Mouse (Mus musculus) spleen, adult 18-20 months (tissue): Measurements from ENCODE around the gene Ube2d1.

ENCODE experiments used
- DNase-seq, 2 experiments: peaks; one replicate each; pipeline ENCODE4 v3.0.0; 2022; ENCODE audit warnings: mixed read lengths in 2 of 2

Gene Ube2d1

GRCm38 (mm10) chr10:71284511-71285125, 444 bp downstream of the Ube2d1 start:
- no peak for DNase-seq

DNA sequence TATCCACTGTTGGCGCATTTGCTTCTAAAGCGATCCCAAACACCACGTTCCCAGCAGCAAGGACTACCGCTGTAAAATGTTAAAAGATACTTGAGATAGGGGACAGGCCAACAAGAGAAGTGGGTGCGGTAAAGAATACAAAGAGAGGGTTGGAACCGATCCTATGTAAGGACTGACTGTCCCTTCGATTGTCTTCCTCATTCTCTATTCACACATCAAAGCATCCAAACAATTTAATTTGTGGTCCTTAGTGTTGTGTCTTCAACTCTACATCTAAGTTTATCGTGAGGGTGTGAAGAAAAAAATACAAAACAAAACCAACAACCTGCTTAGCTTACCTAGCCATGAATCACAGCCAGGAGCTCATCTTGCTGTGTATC, 941 bp downstream of the Ube2d1 start:
- DNase-seq: no peak

DNA sequence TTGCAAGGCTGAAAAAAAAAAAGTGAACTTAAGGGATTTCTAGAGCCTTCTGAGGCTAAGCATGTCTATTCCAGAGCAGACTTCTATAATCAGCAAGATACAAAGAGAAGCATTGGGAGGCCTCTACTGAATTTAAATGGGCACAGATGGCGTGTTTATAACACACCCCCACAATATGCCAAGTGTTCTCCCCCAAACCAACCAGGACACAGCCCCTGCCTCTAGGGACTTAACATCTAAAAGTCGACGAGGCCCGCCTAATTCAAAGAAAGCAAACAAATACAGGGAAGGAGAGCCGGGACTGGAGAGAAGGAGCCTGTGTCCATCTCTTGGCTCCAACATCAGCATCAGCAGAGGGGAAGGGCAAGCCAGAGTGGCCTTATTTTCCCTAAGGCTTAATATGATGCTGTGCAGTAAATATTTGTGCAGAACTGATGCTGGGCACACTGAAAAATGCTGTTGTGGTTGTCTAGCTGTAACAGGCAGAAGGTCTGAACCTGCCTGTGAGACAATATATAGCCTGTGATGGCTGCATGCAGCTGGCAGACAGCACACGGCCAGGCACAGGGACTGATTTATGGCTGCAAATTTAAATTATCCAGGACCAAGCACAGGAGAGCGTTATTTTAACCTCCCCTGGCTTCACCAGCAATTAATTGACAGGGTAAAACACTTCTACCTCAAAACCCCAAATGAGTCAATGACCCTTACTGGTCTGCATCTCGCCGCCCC, 11.9 kb downstream of the Ube2d1 start:
- DNase-seq: no peak

GRCm38 (mm10) chr10:71267973-71268372, 17.1 kb downstream of the Ube2d1 start:
- DNase-seq: no peak

- DNase-seq: no peak
Observed at GRCm38 (mm10) chr10:71267511-71267910, 17.6 kb downstream of the Ube2d1 start.

DNA sequence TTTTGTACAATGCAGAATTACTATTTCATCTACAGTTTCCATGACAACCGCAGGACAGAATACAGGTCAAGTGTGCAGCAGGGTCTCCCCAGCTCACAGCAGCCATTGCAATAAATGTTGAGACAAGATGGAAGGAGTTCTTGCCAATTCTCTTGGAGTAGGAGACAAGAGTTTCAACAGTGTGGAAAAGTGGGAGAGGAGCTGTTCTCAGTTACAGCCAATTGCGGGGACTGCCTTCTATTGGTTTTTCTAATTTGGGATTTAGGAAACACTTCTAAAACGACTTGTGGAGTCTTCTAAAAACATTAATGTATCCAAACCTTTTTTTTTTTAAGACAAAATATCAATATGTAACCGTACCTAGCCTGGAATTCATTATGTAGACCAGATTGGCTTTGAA, 20.0 kb downstream of the Ube2d1 start:
- DNase-seq: no peak

DNA sequence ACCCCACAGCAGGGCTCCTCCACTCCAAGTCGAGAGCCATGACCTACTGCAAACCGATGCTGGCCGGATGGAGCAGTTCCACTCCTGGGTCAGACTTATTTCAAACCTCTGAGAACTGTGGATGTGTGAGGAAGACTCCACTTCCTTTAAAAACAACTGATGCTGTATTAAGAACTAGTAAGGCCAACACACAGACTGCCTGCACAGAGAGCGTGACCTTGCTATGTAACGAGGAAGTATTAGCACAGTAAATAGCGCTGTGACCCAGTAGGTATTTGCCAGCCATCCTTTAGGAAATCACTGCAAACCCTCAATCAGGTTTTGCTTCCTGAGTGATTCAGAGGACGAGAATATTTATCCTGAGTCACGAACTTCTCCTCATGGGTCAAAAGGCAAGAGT, 23.4 kb downstream of the Ube2d1 start:
- no peak for DNase-seq

GRCm38 (mm10) chr10:71258943-71259342, 26.1 kb downstream of the Ube2d1 start:
- DNase-seq: peak; percentile 25 to 28

DNA sequence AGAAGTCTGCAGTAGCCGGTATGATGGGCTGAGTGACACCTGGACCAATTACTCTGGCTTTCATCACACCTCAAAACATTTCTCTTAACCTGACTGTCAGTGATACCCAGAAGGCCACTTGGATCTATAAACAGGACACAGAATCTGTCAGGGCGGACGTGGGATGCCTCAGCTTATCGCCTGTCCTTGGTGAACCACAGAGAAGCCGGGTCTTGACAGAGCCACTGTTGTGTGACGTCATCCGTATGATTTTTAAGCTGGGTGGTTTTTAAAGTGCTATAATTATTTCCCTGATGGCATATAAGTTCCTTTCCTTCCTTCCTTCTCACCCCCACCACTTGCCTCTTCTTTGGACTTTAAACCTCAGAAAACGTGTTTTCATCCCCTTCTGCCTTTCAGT, 26.5 kb downstream of the Ube2d1 start:
- DNase-seq: no peak

DNA sequence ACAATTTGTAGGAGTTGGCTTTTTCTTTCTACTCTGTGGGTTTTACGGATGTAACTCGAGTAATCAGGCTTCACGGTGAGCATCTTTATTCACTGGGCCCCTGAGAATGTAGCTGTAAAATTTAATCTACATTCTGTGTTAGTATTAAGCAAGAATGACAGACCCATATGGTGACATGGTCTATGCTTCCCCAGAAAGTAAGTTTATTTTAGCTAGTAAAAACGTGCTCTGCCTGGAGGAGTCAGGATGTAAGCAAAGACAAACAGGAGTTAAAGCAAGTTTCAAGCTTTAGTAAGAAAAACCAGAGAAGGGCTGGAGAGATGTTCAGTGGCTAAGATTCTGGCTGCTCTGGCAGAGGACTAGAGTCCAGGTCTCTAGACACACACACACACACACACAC, 31.9 kb downstream of the Ube2d1 start:
- DNase-seq: no peak

DNA sequence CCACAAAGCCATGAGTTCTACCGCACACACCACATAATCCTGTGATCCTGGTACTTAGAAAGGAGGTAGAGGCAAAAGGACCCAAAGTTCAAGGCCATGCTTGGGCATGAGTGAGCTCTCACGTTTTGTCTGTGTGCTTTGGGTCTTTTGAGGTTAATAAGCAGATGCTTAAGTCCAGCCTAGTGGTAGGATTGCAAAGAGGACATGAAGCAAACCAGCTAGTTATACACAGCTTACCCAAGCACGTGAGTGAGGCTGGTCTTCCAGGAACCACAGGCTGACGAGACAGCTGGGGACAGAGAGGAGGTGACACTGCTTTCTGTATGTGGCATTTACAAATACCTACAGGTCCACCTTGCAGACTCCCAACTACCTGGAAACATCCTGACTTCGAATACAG, 32.6 kb downstream of the Ube2d1 start:
- no peak for DNase-seq

GRCm38 (mm10) chr10:71251846-71252245, 33.2 kb downstream of the Ube2d1 start:
- no peak for DNase-seq

GRCm38 (mm10) chr10:71251256-71251655, 33.8 kb downstream of the Ube2d1 start:
- DNase-seq: no peak

DNA sequence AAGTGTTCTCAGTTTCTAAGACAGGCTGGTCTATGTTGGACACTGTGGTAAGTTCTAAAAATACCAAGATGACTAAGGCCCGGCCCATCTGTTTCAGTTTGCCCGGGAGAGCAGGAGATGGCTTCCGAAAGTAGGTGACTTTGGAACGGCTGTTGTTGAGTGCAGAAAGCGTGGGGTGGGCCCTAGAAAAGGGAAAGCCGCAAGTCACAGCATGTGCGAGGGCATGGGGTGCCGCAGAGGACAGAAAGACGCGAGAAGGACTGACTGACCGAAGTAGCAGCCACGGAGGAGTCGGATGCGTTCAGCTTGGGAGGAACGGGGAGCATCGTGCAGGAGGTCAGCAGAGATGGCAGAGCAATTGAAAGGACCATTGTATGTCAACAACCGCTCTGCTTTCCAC, 34.6 kb downstream of the Ube2d1 start:
- DNase-seq: no peak

DNA sequence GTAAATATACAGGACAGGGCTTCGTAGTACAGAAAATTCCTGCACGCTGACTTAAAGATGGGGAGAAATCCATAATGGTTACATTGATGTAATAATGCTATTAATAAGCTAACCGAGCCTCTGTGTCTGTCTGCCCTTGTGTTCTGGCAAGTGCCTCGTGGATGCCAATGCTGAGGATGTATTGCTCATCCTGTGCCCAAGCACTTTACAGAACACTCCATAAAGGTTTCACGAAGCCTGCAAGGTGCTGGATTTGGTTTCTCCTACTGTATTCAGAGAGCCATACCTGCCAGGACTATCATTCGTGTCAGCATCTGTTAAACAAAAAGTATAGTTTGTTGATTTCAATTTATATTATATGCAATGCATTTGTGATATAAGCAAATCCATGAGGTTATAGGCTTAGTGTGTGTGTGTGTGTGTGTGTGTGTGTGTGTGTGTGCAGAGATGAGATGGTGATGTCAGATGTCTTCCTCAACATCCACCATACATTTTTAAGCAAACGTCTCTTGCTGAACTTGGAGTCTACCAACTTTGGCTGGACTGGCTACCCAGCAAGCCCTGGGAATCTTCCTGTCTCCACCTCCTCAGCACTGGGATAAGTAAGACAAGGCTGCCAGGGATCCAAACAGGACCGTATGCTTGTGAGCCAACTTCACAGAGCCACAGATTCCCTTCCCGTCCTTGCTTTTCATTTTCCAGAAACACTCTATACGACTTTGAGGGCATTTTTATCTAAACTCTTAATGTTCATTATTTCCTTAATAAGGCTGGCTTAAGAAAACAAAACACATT, 35.8 kb downstream of the Ube2d1 start:
- no peak for DNase-seq

DNA sequence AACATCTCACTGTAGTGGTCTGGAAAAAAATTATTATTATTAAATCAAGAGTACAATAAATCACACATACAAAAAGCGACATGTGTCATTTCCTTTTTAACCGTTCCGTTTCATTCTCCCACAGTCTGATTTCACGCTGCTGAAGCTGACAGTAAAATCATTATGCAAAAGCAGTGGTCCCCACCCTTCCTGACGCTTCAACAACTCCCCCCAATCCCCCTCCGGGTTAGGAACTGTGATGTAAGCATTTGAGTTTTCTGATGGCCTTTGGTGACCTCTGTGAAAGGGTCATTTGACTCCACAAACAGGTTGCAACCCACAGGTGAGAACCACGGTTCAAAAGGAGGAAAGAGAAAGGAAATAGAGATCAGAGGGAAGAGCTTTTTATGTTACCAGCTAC, 38.1 kb downstream of the Ube2d1 start:
- DNase-seq: peak; percentile 42 to 59

DNA sequence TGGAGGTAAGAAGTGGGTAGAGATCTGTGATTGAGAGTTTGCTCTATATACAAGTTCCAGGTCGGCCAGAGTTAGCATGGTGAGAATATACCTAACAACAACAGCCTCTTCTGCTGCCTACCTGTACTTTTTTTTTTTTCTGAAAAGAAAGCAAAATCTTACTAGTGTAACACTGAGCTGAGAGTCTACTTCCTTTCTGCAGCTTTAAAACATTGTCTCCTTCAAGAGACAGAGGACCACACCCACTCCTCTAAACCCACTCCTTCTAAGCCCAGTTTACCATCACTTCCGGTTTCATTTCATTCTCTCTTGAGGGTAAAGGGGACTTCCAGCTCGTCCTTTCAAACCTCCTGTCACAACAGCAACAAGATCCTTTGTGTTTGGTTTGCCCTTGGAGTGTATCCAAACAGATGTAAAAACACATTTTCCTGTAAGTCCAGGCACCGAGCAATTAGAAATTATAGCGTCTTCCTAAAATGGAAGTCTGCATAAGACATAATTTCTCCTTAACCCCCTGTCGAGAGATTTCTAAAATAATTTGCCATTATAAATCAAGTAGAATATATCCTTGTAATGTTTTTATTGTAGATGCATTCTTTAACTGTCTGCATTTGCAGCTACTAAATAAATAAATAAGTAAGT, 45.5 kb downstream of the Ube2d1 start:
- peak in 1 of 2 experiments; percentile 22 for DNase-seq

- DNase-seq: no peak
Observed at GRCm38 (mm10) chr10:71238240-71238554, 46.9 kb downstream of the Ube2d1 start, which contains the start of gene Tfam. Tfam (minus strand) TSS chr10:71238280.

GRCm38 (mm10) chr10:71237516-71238239, 47.4 kb downstream of the Ube2d1 start:
- DNase-seq: peak; percentile 98

DNA sequence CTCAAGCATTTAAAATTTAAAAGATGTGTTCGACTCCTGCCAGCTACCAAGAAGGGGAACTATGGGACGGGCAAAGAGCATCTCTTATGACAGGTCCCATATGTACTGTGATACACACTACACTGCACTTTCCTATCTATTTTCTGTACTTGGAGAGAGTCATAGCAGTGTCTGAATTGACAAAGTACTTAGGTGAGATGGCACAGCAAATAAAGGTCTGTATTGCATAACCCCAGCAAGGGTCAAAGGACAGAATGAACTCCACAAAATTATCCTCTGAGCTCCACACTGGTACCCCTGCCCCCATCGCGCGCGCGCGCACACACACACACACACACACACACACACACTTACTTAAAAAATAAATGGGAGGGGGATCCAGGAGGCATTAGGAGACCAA, 51.0 kb downstream of the Ube2d1 start:
- DNase-seq: no peak

GRCm38 (mm10) chr10:71225894-71226293, 59.2 kb downstream of the Ube2d1 start:
- peak; percentile 55 to 88 for DNase-seq

DNA sequence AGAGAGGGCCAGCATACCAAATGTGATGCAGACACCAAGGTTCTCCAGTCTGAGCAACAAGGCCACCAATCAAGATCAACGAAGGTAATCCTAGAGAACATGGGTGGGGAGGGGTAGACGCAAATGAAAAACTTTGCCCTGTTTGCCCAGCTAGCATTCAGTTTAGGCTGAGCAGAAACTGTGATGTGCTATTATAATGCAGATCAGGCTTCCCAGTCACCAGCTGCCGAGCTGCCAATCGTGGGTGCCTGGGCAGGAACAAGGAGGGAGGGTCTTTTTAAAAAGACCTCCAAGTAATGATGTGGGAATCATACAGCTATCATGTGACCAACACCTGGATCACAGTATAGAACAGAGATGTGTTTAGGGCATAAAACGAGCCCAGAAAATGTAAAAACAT, 62.0 kb downstream of the Ube2d1 start:
- DNase-seq: no peak

DNA sequence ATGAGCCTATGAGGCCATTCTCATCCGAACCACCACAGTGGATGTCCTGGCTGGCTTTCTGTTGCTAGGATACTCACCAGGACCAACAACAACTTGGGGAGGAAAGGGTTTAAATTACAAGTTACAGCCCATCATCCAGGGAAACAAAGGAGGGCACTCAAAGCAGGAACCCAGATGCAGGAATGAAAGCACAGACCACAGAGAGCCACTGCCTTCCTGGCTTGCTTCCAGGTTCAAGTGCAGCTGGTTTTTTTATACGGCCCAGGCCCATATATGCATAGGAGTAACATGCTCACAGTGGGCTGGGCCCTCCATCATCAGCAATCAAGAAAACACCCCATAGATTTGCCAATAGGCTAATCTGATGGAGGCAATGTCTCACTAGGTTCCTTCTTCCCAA, 62.4 kb downstream of the Ube2d1 start:
- no peak for DNase-seq
